Mouse (Mus musculus) embryonic facial prominence, embryonic 10.5 days (tissue): ENCODE measurements around the gene Hist1h2ab. TPM values are rescaled to one million over a fixed set of nuclear protein-coding genes. Genes with fewer than 3 reads are reported as not detected.
"Not testable (repeated sequence)": the region's sequence is repeated elsewhere in the genome, so short reads cannot be mapped to it uniquely, and the experiment has no call there.

ENCODE experiments used
- DNase-seq: peaks from one replicate; pipeline ENCODE4 v3.0.0-alpha.2; 2017; ENCODE audit warnings: low spot score
- H3K27ac ChIP-seq: fragments of 300-500 bp; sonication (generic); replicated peaks from 2 replicates; pipeline ENCODE4 v1.5.1; 2016; ENCODE audit warnings: mild to moderate bottlenecking
- H3K27me3 ChIP-seq: fragments of 300-500 bp; sonication (generic); replicated peaks from 2 replicates; pipeline ENCODE4 v1.6.1; 2016; ENCODE audit warnings: low read depth, mild to moderate bottlenecking; ENCODE audit not compliant: poor library complexity, severe bottlenecking
- H3K36me3 ChIP-seq: fragments of 300-500 bp; sonication (generic); replicated peaks from 2 replicates; pipeline ENCODE4 v1.6.1; 2016; ENCODE audit warnings: mild to moderate bottlenecking, moderate library complexity
- H3K4me1 ChIP-seq: fragments of 300-500 bp; sonication (generic); 2 replicates; pipeline ENCODE4 v1.6.1; 2016
- H3K4me3 ChIP-seq: fragments of 300-500 bp; sonication (generic); 2 replicates; pipeline ENCODE4 v1.5.1; 2016; ENCODE audit warnings: mild to moderate bottlenecking, moderate library complexity
- H3K9me3 ChIP-seq: fragments of 300-500 bp; sonication (generic); 2 replicates; pipeline ENCODE4 v1.6.1; 2016; ENCODE audit warnings: mild to moderate bottlenecking
- WGBS: fragments of 180-500 bp; shearing (Covaris S2); methylation state at CpG from one replicate; pipeline ENCODE4 v1.1.7; 2016; 5-methylcytosine and 5-hydroxymethylcytosine counted together
- polyA plus RNA-seq: library from polyadenylated mRNA; unstranded; fragments of >200 nt; fragmentation: Nextera tagmentation; extraction: Ambion mirVana; gene quantifications from 2 replicates; pipeline ENCODE4 v1.2.1, GENCODE M21; 2016

Gene Hist1h2ab
- polyA plus RNA-seq, 1 experiment from 2014 or later, result 43.8 TPM

GRCm38 (mm10) chr13:23760240-23760971 is 9.5 kb downstream of the Hist1h2ab start:
- DNase-seq, result peak; percentile 63
- Histone ChIP-seq H3K27ac (peak overlapping the region; percentile 92), H3K9me3 (no peaks in the 10 kb centered on the region), H3K36me3 (no peaks in the 10 kb centered on the region), H3K4me1 (peaks cover 46% of the 10 kb centered on the region), H3K4me3 (peak overlapping the region; percentile 70), H3K27me3 (no peaks in the 10 kb centered on the region)
- 2% methylated on average over 23 of the region's 27 CpGs for WGBS

- peak; percentile 99 for DNase-seq
- peak within 1 kb of the TSS; percentile 70 for H3K4me3 ChIP-seq
- no peaks in the 10 kb centered on the region for H3K36me3 ChIP-seq
- under 1% methylated on average over 69 of the region's 72 CpGs for WGBS
- H3K4me1 ChIP-seq, result peaks cover 46% of the 10 kb centered on the region
- peak within 1 kb of the TSS; percentile 92 for H3K27ac ChIP-seq
- H3K9me3 ChIP-seq, result no peaks in the 10 kb centered on the region
- H3K27me3 ChIP-seq, result no peaks in the 10 kb centered on the region
Observed at GRCm38 (mm10) chr13:23760972-23761864, 10.3 kb downstream of the Hist1h2ab start, which contains the start of gene Hist1h4a. Hist1h4a (minus strand) TSS chr13:23761230.

GRCm38 (mm10) chr13:23761871-23762821 is 11.2 kb downstream of the Hist1h2ab start, which contains the start of gene Hist1h3a:
Hist1h3a (minus strand) TSS chr13:23762386.
- Histone ChIP-seq H3K4me1 (peaks cover 45% of the 10 kb centered on the region), H3K4me3 (peak within 1 kb of the TSS; percentile 70), H3K27ac (peak within 1 kb of the TSS; percentile 92)
- not testable (repeated sequence) for H3K36me3 ChIP-seq, H3K27me3 ChIP-seq, H3K9me3 ChIP-seq
- WGBS, result under 1% methylated on average over 38 of the region's 52 CpGs
- DNase-seq, result peak; percentile 74

- Histone ChIP-seq H3K36me3 (no peaks in the 10 kb centered on the region), H3K27ac (peak overlapping the region; percentile 92), H3K4me3 (peak overlapping the region; percentile 70), H3K4me1 (peaks cover 36% of the 10 kb centered on the region), H3K9me3 (no peaks in the 10 kb centered on the region), H3K27me3 (no peaks in the 10 kb centered on the region)
- WGBS, result under 1% methylated on average over 10 of the region's 10 CpGs
- DNase-seq, result no peak
Observed at GRCm38 (mm10) chr13:23763242-23763585, 12.3 kb downstream of the Hist1h2ab start.

GRCm38 (mm10) chr13:23763586-23764323 is 12.8 kb downstream of the Hist1h2ab start, which contains the start of gene Hist1h1a:
Hist1h1a (plus strand) TSS chr13:23763666.
- peak within 1 kb of the TSS; percentile 70 for H3K4me3 ChIP-seq
- H3K27ac ChIP-seq, result peak within 1 kb of the TSS; percentile 92
- peaks cover 36% of the 10 kb centered on the region for H3K4me1 ChIP-seq
- no peaks in the 10 kb centered on the region for H3K27me3 ChIP-seq
- DNase-seq, result peak; percentile 94
- no peaks in the 10 kb centered on the region for H3K9me3 ChIP-seq
- whole genome bisulfite sequencing, result 3% methylated on average over 34 of the region's 34 CpGs
- H3K36me3 ChIP-seq, result no peaks in the 10 kb centered on the region

- WGBS, result 35% methylated on average over 12 of the region's 12 CpGs
- peak overlapping the region; percentile 70 for H3K4me3 ChIP-seq
- H3K27ac ChIP-seq, result peak overlapping the region; percentile 92
- no peaks in the 10 kb centered on the region for H3K27me3 ChIP-seq
- H3K36me3 ChIP-seq, result no peaks in the 10 kb centered on the region
- peaks cover 33% of the 10 kb centered on the region for H3K4me1 ChIP-seq
- H3K9me3 ChIP-seq, result no peaks in the 10 kb centered on the region
- DNase-seq, result peak; percentile 43
Observed at GRCm38 (mm10) chr13:23764324-23765171, 13.6 kb downstream of the Hist1h2ab start.

GRCm38 (mm10) chr13:23765172-23765513 is 14.2 kb downstream of the Hist1h2ab start:
- Histone ChIP-seq H3K4me3 (peak overlapping the region; percentile 70), H3K27me3 (no peaks in the 10 kb centered on the region), H3K36me3 (no peaks in the 10 kb centered on the region), H3K4me1 (peaks cover 28% of the 10 kb centered on the region), H3K27ac (peak overlapping the region; percentile 92; the same call in 1 of the 2 replicates), H3K9me3 (no peaks in the 10 kb centered on the region)
- no peak for DNase-seq
- WGBS, result 67% methylated on average over 1 of the region's 1 CpGs

- Histone ChIP-seq H3K27ac (no peak overlapping the region), H3K9me3 (no peaks in the 10 kb centered on the region), H3K36me3 (no peaks in the 10 kb centered on the region), H3K4me3 (no peak overlapping the region), H3K27me3 (no peaks in the 10 kb centered on the region), H3K4me1 (peaks cover 28% of the 10 kb centered on the region)
- DNase-seq, result no peak
Observed at GRCm38 (mm10) chr13:23766772-23767171, 15.8 kb downstream of the Hist1h2ab start.

GRCm38 (mm10) chr13:23768834-23769397 is 18.0 kb downstream of the Hist1h2ab start:
- Histone ChIP-seq H3K9me3 (no peaks in the 10 kb centered on the region), H3K27me3 (no peaks in the 10 kb centered on the region), H3K4me1 (peaks cover 23% of the 10 kb centered on the region), H3K4me3 (no peak overlapping the region), H3K36me3 (no peaks in the 10 kb centered on the region), H3K27ac (no peak overlapping the region)
- DNase-seq, result no peak
- 51% methylated on average over 5 of the region's 5 CpGs for WGBS

GRCm38 (mm10) chr13:23769613-23770012 is 18.7 kb downstream of the Hist1h2ab start, which contains the start of gene Trim38:
Trim38 (plus strand) TSS chr13:23769913.
- H3K27ac ChIP-seq, H3K4me3 ChIP-seq, H3K9me3 ChIP-seq, DNase-seq, H3K27me3 ChIP-seq, H3K36me3 ChIP-seq: not testable (repeated sequence)
- WGBS, result 84% methylated on average over 2 of the region's 2 CpGs
- H3K4me1 ChIP-seq, result peaks cover 16% of the 10 kb centered on the region
